Mouse (Mus musculus) C2C12 (cell line): ENCODE measurements around the gene Ino80b.

Source experiments
- CTCF ChIP-seq: IDR thresholded peaks from one replicate; pipeline ENCODE4 v1.5.1; 2011; ENCODE audit not compliant: control insufficient read depth, insufficient read depth, insufficient read length
- MAX ChIP-seq: IDR thresholded peaks from one replicate; pipeline ENCODE4 v1.6.1; 2011; ENCODE audit warnings: mild to moderate bottlenecking, control low read depth

DNA sequence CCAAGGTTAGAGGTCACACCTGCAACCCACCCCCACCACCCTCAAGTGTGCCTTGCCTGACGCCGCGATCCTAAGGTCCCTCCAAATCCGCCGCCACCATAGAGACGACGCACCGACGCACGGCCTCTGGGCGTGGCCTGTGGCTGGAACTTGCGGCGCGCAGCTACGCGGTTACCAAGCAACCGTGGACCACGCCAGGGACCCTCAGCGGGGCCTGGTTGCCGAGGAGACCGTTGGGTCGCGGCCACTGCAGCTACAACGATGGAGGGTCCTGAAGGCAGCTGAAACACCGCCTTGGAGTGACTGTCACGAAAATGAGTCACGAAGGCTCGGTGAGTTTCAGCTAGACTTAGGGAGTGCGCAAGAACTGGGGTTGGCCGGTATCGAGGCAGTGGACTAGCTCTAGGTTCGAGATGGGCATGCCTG lies 31.0 kb upstream of the Ino80b start, which contains the start of the genes Wdr54 and 1700003E16Rik:
- TF ChIP-seq CTCF (no peak), MAX (peak; percentile 48)
